Mouse (Mus musculus): ENCODE data around the gene Eva1b.
"Not testable (repeated sequence)": the region's sequence is repeated elsewhere in the genome, so short reads cannot be mapped to it uniquely, and the experiment has no call there.

GRCm38 (mm10) chr4:126165092-126165491, 17.5 kb downstream of the Eva1b start:
- not testable (repeated sequence) for TF ChIP-seq EP300, CTCF (IDR thresholded peaks at IDR 0.05; ENCODE audit: low read depth)
